Mouse (Mus musculus): ENCODE measurements around the gene Ctss. TPM values are rescaled to one million over a fixed set of nuclear protein-coding genes. Genes with fewer than 3 reads are reported as not detected.
"Not testable (repeated sequence)": the region's sequence is repeated elsewhere in the genome, so short reads cannot be mapped to it uniquely, and the experiment has no call there.

The Ctss gene
- polyA plus RNA-seq, 1 experiment from 2014 or later = 13.9 TPM

DNA sequence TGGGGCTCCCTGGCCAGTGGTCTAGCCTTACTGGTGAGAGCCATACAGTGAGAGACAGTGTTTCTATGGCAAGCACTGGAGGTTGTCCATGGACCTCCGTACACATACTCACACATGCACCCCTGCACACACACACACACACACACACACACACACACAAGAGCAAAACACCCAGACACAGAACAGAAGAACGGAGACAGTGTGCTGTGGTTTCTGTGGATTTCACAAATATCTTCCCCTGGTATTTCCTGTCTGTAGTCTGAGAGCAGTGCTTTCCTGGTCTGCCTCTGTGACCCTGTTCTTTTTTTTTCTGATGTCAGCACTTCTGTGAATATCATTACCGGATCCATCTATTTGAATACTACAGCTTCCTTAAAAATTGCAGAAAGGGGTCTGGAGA lies 2.9 kb upstream of the Ctss start:
- Histone ChIP-seq H3K9ac (replicated peaks; ENCODE audit: low read depth, low read length) (no peak overlapping the region), H3K4me2 (ENCODE audit: low read depth, low read length) (no peak overlapping the region), H3K27me3 (ENCODE audit: control insufficient read depth, insufficient read depth, low read length) (no peaks in the 10 kb centered on the region), H3K9me3 (ENCODE audit: control insufficient read depth, low read length) (no peaks in the 10 kb centered on the region), H3K4me3 (ENCODE audit: low read depth, low read length) (no peak overlapping the region), H3K27ac (ENCODE audit: low read depth, low read length) (no peak overlapping the region), H3K36me3 (ENCODE audit: control insufficient read depth, insufficient read depth, low read length) (no peaks in the 10 kb centered on the region), H3K4me1 (ENCODE audit: control insufficient read depth, insufficient read depth, low read length) (no peaks in the 10 kb centered on the region)
- ATAC-seq (ENCODE audit: low read depth) = no peak
- WGBS = 72% methylated on average over 3 of the region's 3 CpGs

DNA sequence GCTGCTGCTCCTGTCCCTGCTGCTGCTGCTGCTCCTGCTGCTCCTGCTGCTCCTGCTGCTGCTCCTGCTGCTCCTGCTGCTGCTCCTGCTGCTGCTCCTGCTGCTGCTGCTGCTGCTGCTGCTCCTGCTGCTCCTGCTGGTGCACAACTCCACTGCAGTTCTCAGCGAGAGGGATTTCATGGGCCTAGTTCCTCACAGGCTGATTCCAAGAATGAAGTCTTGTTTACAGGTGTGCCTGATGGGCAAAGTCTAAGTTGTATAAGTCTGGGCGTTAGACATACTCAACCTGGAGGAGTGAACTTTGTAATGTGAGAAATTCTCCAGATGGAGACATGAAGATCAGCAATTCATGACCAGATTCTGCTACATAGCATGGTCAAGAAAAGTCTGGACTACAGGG lies 1.9 kb upstream of the Ctss start:
- ATAC-seq (ENCODE audit: low read depth) = no peak
- H3K9me3 ChIP-seq (ENCODE audit: control insufficient read depth, low read length) = no peaks in the 10 kb centered on the region
- WGBS = 78% methylated on average over 2 of the region's 2 CpGs
- no peaks in the 10 kb centered on the region for H3K4me1 ChIP-seq (ENCODE audit: control insufficient read depth, insufficient read depth, low read length)
- no peak overlapping the region for H3K9ac ChIP-seq (replicated peaks; ENCODE audit: low read depth, low read length)
- H3K27me3 ChIP-seq (ENCODE audit: control insufficient read depth, insufficient read depth, low read length) = no peaks in the 10 kb centered on the region
- H3K27ac ChIP-seq (ENCODE audit: low read depth, low read length) = no peak overlapping the region
- no peak overlapping the region for H3K4me3 ChIP-seq (ENCODE audit: low read depth, low read length)
- no peaks in the 10 kb centered on the region for H3K36me3 ChIP-seq (ENCODE audit: control insufficient read depth, insufficient read depth, low read length)
- H3K4me2 ChIP-seq (ENCODE audit: low read depth, low read length) = no peak overlapping the region

DNA sequence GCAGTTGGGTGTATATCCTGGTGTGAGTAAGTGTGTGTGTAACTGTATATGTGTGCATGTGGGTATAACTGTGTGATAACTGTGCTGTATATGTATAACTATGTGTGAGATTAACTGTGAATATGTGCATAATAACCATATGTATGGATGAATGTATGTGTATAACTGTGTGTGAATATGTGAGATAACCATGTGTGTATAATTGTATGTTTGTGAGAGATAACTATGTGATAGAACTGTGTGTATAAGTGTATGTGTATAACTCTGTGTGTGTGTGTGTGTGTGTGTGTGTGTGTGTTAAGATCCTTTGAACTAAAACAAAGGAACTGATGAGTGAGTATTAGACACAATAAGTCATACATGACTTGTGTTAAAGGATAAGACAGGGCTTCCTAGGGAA lies 475 bp upstream of the Ctss start:
- Histone ChIP-seq H3K27ac (ENCODE audit: low read depth, low read length) (no peak overlapping the region), H3K4me2 (ENCODE audit: low read depth, low read length) (no peak overlapping the region), H3K27me3 (ENCODE audit: control insufficient read depth, insufficient read depth, low read length) (no peaks in the 10 kb centered on the region), H3K4me3 (ENCODE audit: low read depth, low read length) (no peak overlapping the region), H3K4me1 (ENCODE audit: control insufficient read depth, insufficient read depth, low read length) (no peaks in the 10 kb centered on the region), H3K36me3 (ENCODE audit: control insufficient read depth, insufficient read depth, low read length) (no peaks in the 10 kb centered on the region), H3K9me3 (ENCODE audit: control insufficient read depth, low read length) (no peaks in the 10 kb centered on the region), H3K9ac (replicated peaks; ENCODE audit: low read depth, low read length) (no peak overlapping the region)
- no peak for ATAC-seq (ENCODE audit: low read depth)

DNA sequence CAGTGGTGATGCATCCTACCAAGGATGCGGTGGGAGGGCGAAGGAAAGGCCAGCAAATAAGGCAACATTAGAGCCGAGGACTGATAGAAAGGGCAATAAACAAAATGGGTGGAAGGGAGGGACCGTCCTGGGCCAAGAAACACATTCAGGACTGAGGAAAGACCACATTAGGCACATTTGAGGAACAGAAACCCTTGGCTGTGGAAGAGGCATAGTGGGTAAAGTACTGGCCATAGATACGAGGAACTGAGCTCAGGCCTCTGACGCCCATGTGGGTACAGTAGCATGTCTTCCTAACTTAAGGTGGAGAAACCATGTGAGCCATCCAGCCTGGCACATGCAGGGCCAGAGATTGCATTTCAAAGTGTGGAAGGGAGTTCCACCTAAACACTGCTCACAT lies 3.2 kb downstream of the Ctss start:
- Histone ChIP-seq H3K9ac (replicated peaks; ENCODE audit: low read depth, low read length) (no peak overlapping the region), H3K4me3 (ENCODE audit: low read depth, low read length) (no peak overlapping the region), H3K4me1 (ENCODE audit: control insufficient read depth, insufficient read depth, low read length) (no peaks in the 10 kb centered on the region), H3K27ac (ENCODE audit: low read depth, low read length) (no peak overlapping the region), H3K4me2 (ENCODE audit: low read depth, low read length) (no peak overlapping the region), H3K36me3 (ENCODE audit: control insufficient read depth, insufficient read depth, low read length) (no peaks in the 10 kb centered on the region), H3K27me3 (ENCODE audit: control insufficient read depth, insufficient read depth, low read length) (no peaks in the 10 kb centered on the region), H3K9me3 (ENCODE audit: control insufficient read depth, low read length) (no peaks in the 10 kb centered on the region)
- 84% methylated on average over 6 of the region's 6 CpGs for WGBS
- ATAC-seq (ENCODE audit: low read depth) = no peak

DNA sequence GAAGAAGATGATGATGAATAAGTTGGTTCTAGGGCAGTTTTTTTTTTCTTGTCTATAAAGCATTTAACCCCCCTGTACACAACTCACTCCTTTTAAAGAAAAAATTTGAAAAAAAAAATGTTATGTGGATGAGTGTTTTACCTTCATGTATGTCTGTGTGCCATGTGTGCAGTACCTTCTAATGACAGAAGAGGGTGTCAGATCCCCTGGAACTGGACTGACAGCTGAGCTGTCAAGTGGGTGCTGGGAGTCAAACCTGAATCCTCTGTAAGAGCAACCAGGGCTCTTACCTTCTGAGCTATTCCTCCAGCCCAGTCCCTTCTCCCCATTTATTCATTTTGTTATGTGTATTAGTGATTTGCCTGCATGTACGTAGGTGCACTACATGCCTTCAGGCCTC lies 4.4 kb downstream of the Ctss start:
- WGBS = 93% methylated on average over 1 of the region's 1 CpGs
- Histone ChIP-seq H3K4me1 (ENCODE audit: control insufficient read depth, insufficient read depth, low read length) (no peaks in the 10 kb centered on the region), H3K4me3 (ENCODE audit: low read depth, low read length) (no peak overlapping the region), H3K27ac (ENCODE audit: low read depth, low read length) (no peak overlapping the region), H3K4me2 (ENCODE audit: low read depth, low read length) (no peak overlapping the region), H3K27me3 (ENCODE audit: control insufficient read depth, insufficient read depth, low read length) (no peaks in the 10 kb centered on the region), H3K9me3 (ENCODE audit: control insufficient read depth, low read length) (no peaks in the 10 kb centered on the region), H3K36me3 (ENCODE audit: control insufficient read depth, insufficient read depth, low read length) (no peaks in the 10 kb centered on the region), H3K9ac (replicated peaks; ENCODE audit: low read depth, low read length) (no peak overlapping the region)
- ATAC-seq (ENCODE audit: low read depth) = no peak

DNA sequence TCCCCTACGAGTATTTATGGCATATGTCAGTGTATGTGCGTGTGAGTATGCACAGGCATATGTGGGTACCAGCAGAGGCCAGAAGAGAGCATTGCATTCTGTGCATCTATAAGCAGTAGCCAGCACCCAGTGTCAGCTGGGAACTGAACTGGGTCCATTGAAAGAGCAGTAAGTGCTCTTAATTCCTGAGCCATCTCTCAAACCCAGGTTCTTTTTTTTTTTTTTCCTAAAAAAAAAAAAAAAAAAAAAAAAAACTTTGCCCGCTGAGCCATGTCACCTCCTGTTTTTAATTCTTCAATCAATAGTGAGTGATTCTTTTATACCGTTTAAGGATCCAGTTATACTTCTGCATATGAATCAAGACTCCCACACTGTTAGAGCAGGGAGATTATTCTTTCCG lies 6.8 kb downstream of the Ctss start:
- no peak overlapping the region for H3K9ac ChIP-seq (replicated peaks; ENCODE audit: low read depth, low read length)
- H3K4me2 ChIP-seq (ENCODE audit: low read depth, low read length) = no peak overlapping the region
- H3K27me3 ChIP-seq (ENCODE audit: control insufficient read depth, insufficient read depth, low read length) = no peaks in the 10 kb centered on the region
- ATAC-seq (ENCODE audit: low read depth) = no peak
- H3K4me1 ChIP-seq (ENCODE audit: control insufficient read depth, insufficient read depth, low read length) = no peaks in the 10 kb centered on the region
- no peak overlapping the region for H3K4me3 ChIP-seq (ENCODE audit: low read depth, low read length)
- 88% methylated on average over 5 of the region's 5 CpGs for WGBS
- H3K9me3 ChIP-seq (ENCODE audit: control insufficient read depth, low read length) = no peaks in the 10 kb centered on the region
- no peaks in the 10 kb centered on the region for H3K36me3 ChIP-seq (ENCODE audit: control insufficient read depth, insufficient read depth, low read length)
- no peak overlapping the region for H3K27ac ChIP-seq (ENCODE audit: low read depth, low read length)

DNA sequence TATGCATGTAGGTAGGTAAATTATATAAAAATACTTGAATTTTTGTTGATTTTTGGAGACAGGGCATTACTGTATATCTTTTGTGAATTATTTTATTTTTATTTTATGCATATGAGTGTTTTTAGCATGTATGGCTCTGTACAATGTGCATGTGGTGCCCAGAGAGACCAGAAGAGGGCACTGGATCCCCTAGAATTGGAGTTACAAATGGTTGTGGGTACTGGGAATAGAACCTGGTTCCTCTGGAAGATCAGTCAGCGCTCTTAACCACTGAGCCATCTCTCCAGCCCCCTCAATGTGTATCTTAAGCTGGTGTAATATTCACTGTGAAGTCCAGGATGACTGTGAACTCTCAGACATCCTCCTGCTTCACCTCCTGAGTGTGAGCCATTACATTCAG lies 8.3 kb downstream of the Ctss start:
- H3K27ac ChIP-seq (ENCODE audit: low read depth, low read length) = no peak overlapping the region
- H3K9ac ChIP-seq (replicated peaks; ENCODE audit: low read depth, low read length) = no peak overlapping the region
- no peak for ATAC-seq (ENCODE audit: low read depth)
- H3K4me3 ChIP-seq (ENCODE audit: low read depth, low read length) = no peak overlapping the region
- H3K27me3 ChIP-seq (ENCODE audit: control insufficient read depth, insufficient read depth, low read length) = no peaks in the 10 kb centered on the region
- H3K9me3 ChIP-seq (ENCODE audit: control insufficient read depth, low read length) = no peaks in the 10 kb centered on the region
- WGBS = 93% methylated on average over 1 of the region's 1 CpGs
- H3K36me3 ChIP-seq (ENCODE audit: control insufficient read depth, insufficient read depth, low read length) = no peaks in the 10 kb centered on the region
- no peaks in the 10 kb centered on the region for H3K4me1 ChIP-seq (ENCODE audit: control insufficient read depth, insufficient read depth, low read length)
- H3K4me2 ChIP-seq (ENCODE audit: low read depth, low read length) = no peak overlapping the region

DNA sequence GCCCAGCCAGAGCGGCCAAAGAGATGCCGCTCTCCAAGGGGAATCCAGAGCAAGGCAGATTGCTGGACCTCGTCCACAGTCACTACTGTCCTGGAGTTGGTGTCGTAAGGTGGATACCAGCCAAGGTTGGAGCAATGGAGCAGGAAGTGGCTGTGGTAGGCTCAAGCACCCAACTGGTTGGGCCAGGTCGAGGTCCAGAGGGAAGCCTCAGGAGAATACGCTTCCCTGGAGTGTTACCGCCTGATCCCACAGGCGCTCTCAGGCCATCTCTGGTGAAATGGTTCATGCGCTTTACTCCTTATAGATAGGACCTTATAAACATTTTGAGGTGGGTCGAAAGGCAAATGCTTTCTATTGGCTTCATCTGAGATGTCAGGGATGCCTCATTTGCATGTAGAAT lies 12.3 kb downstream of the Ctss start:
- Histone ChIP-seq H3K36me3 (ENCODE audit: control insufficient read depth, insufficient read depth, low read length) (no peaks in the 10 kb centered on the region), H3K9me3 (ENCODE audit: control insufficient read depth, low read length) (no peaks in the 10 kb centered on the region), H3K4me3 (ENCODE audit: low read depth, low read length) (no peak overlapping the region), H3K4me2 (ENCODE audit: low read depth, low read length) (no peak overlapping the region), H3K27ac (ENCODE audit: low read depth, low read length) (no peak overlapping the region), H3K9ac (replicated peaks; ENCODE audit: low read depth, low read length) (no peak overlapping the region), H3K4me1 (ENCODE audit: control insufficient read depth, insufficient read depth, low read length) (no peaks in the 10 kb centered on the region), H3K27me3 (ENCODE audit: control insufficient read depth, insufficient read depth, low read length) (no peaks in the 10 kb centered on the region)
- ATAC-seq (ENCODE audit: low read depth) = no peak
- 95% methylated on average over 10 of the region's 10 CpGs for WGBS

DNA sequence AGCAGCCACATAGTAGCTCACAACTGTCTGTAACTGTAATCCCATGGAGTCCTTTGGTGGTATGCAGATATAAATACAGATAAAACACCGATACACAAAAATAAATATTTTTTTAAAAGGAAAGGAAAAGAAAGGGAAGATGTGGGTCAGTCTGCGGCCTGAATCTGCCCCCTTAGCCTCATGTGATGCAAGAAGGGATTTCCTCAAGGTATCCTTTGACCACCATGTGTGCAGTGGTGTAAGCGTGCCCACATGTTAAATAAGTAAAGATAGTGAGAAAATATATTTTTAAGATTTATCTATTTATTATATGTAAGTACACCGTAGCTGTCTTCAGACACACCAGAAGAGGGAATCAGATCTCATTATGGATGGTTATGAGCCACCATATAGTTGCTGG lies 13.3 kb downstream of the Ctss start:
- Histone ChIP-seq H3K4me3 (ENCODE audit: low read depth, low read length) (no peak overlapping the region), H3K36me3 (ENCODE audit: control insufficient read depth, insufficient read depth, low read length) (no peaks in the 10 kb centered on the region), H3K27me3 (ENCODE audit: control insufficient read depth, insufficient read depth, low read length) (no peaks in the 10 kb centered on the region), H3K4me1 (ENCODE audit: control insufficient read depth, insufficient read depth, low read length) (no peaks in the 10 kb centered on the region), H3K27ac (ENCODE audit: low read depth, low read length) (no peak overlapping the region), H3K9ac (replicated peaks; ENCODE audit: low read depth, low read length) (no peak overlapping the region), H3K9me3 (ENCODE audit: control insufficient read depth, low read length) (no peaks in the 10 kb centered on the region), H3K4me2 (ENCODE audit: low read depth, low read length) (no peak overlapping the region)
- 98% methylated on average over 4 of the region's 4 CpGs for WGBS
- ATAC-seq (ENCODE audit: low read depth) = no peak

DNA sequence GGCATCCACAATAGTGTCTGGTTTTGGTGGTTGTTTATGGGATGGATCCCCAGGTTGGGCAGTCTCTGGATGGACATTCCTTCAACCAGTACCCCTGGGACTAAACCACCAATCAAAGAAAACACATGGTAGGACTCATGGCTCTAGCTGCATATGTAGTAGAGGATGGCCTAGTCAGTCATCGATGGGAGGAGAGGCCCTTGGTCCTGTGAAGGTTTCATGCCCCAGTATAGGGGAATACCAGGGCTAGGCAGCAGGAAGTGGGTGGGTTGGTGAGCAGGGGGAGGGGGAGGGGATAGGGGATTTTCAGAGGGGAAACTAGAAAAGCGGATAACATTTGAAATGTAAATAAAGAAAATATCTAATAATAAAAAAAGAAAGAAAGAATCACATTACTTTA lies 14.6 kb downstream of the Ctss start:
- not testable (repeated sequence) for H3K27ac ChIP-seq (ENCODE audit: low read depth, low read length); ATAC-seq (ENCODE audit: low read depth); H3K4me2 ChIP-seq (ENCODE audit: low read depth, low read length); H3K36me3 ChIP-seq (ENCODE audit: control insufficient read depth, insufficient read depth, low read length); H3K4me1 ChIP-seq (ENCODE audit: control insufficient read depth, insufficient read depth, low read length); H3K9ac ChIP-seq (replicated peaks; ENCODE audit: low read depth, low read length); H3K9me3 ChIP-seq (ENCODE audit: control insufficient read depth, low read length); H3K27me3 ChIP-seq (ENCODE audit: control insufficient read depth, insufficient read depth, low read length); H3K4me3 ChIP-seq (ENCODE audit: low read depth, low read length)
- WGBS = 90% methylated on average over 2 of the region's 2 CpGs

Measured in neural tube, embryonic 14.5 days (tissue).